Mouse (Mus musculus): ENCODE results near the gene Litaf. TPM values are rescaled to one million over a fixed set of nuclear protein-coding genes. Genes with fewer than 3 reads are reported as not detected.

Litaf gene
- polyA plus RNA-seq (2015; fragmentation: Nextera tagmentation; extraction: Ambion mirVana) = 137 and 145 TPM in 2 replicates

GRCm38 (mm10) chr16:11066029-11066832, at the start of gene Litaf:
TSS of gene Litaf (minus strand) at chr16:11066157.
- H3K9me3 ChIP-seq (replicated peaks; ENCODE audit: low read length) = no peaks in the 10 kb centered on the region
- peak within 1 kb of the TSS; percentile 92 for H3K4me2 ChIP-seq (ENCODE audit: low read length)
- TF ChIP-seq CTCF (IDR thresholded peaks at IDR 0.05; ENCODE audit: low read depth) = peak; percentile 53
- H3K9ac ChIP-seq (ENCODE audit: low read depth, low read length) = peak within 1 kb of the TSS; percentile 90
- H3K27ac ChIP-seq = peak within 1 kb of the TSS; percentile 94
- no peaks in the 10 kb centered on the region for H3K36me3 ChIP-seq (ENCODE audit: insufficient read depth, low read length)
- H3K4me1 ChIP-seq (replicated peaks; ENCODE audit: insufficient read depth, low read length) = peaks cover 27% of the 10 kb centered on the region
- under 1% methylated on average over 72 of the region's 78 CpGs for WGBS
- H3K27me3 ChIP-seq (ENCODE audit: insufficient read depth, low read length) = no peaks in the 10 kb centered on the region
- DNase-seq (ENCODE audit: low spot score) = peak; percentile 99
- H3K4me3 ChIP-seq (replicated peaks; ENCODE audit: low read depth, low read length) = peak within 1 kb of the TSS; percentile 73
- ATAC-seq (replicated peaks; ENCODE audit: low FRiP score, low read depth) = peak; percentile 97

GRCm38 (mm10) chr16:11109198-11109740, 43.3 kb upstream of the Litaf start:
- Histone ChIP-seq H3K9ac (ENCODE audit: low read depth, low read length) (no peak overlapping the region), H3K27me3 (ENCODE audit: insufficient read depth, low read length) (no peaks in the 10 kb centered on the region), H3K4me2 (ENCODE audit: low read length) (no peak overlapping the region), H3K36me3 (ENCODE audit: insufficient read depth, low read length) (no peaks in the 10 kb centered on the region), H3K27ac (no peak overlapping the region), H3K4me3 (replicated peaks; ENCODE audit: low read depth, low read length) (no peak overlapping the region), H3K4me1 (replicated peaks; ENCODE audit: insufficient read depth, low read length) (no peaks in the 10 kb centered on the region), H3K9me3 (replicated peaks; ENCODE audit: low read length) (no peaks in the 10 kb centered on the region)
- WGBS = 68% methylated on average over 4 of the region's 4 CpGs
- no peak for ATAC-seq (replicated peaks; ENCODE audit: low FRiP score, low read depth)
- TF ChIP-seq CTCF (IDR thresholded peaks at IDR 0.05; ENCODE audit: low read depth) = peak; percentile 79
- peak; percentile 70 for DNase-seq (ENCODE audit: low spot score)

- 76% methylated on average over 1 of the region's 1 CpGs for WGBS
- H3K4me3 ChIP-seq (replicated peaks; ENCODE audit: low read depth, low read length) = no peak overlapping the region
- H3K36me3 ChIP-seq (ENCODE audit: insufficient read depth, low read length) = no peaks in the 10 kb centered on the region
- ATAC-seq (replicated peaks; ENCODE audit: low FRiP score, low read depth) = no peak
- no peak for TF ChIP-seq CTCF (IDR thresholded peaks at IDR 0.05; ENCODE audit: low read depth)
- H3K4me1 ChIP-seq (replicated peaks; ENCODE audit: insufficient read depth, low read length) = no peaks in the 10 kb centered on the region
- H3K9me3 ChIP-seq (replicated peaks; ENCODE audit: low read length) = no peaks in the 10 kb centered on the region
- no peak overlapping the region for H3K4me2 ChIP-seq (ENCODE audit: low read length)
- H3K9ac ChIP-seq (ENCODE audit: low read depth, low read length) = no peak overlapping the region
- no peak overlapping the region for H3K27ac ChIP-seq
- H3K27me3 ChIP-seq (ENCODE audit: insufficient read depth, low read length) = no peaks in the 10 kb centered on the region
- no peak for DNase-seq (ENCODE audit: low spot score)
Measured at GRCm38 (mm10) chr16:11104905-11105304, 38.9 kb upstream of the Litaf start.

GRCm38 (mm10) chr16:11097301-11097700, 31.3 kb upstream of the Litaf start:
- ATAC-seq (replicated peaks; ENCODE audit: low FRiP score, low read depth) = no peak

GRCm38 (mm10) chr16:11093717-11094386, 27.9 kb upstream of the Litaf start:
- H3K36me3 ChIP-seq (ENCODE audit: insufficient read depth, low read length) = peaks cover 25% of the 10 kb centered on the region

More at GRCm38 (mm10) chr16:11097301-11097700, 31.3 kb upstream of the Litaf start:
- H3K4me1 ChIP-seq (replicated peaks; ENCODE audit: insufficient read depth, low read length) = no peaks in the 10 kb centered on the region
- DNase-seq (ENCODE audit: low spot score) = no peak
- no peak for TF ChIP-seq CTCF (IDR thresholded peaks at IDR 0.05; ENCODE audit: low read depth)
- H3K27me3 ChIP-seq (ENCODE audit: insufficient read depth, low read length) = no peaks in the 10 kb centered on the region
- no peak overlapping the region for H3K9ac ChIP-seq (ENCODE audit: low read depth, low read length)
- H3K4me3 ChIP-seq (replicated peaks; ENCODE audit: low read depth, low read length) = no peak overlapping the region
- no peak overlapping the region for H3K27ac ChIP-seq
- H3K36me3 ChIP-seq (ENCODE audit: insufficient read depth, low read length) = peaks cover 3% of the 10 kb centered on the region; the same call in 1 of the 2 replicates
- no peak overlapping the region for H3K4me2 ChIP-seq (ENCODE audit: low read length)
- H3K9me3 ChIP-seq (replicated peaks; ENCODE audit: low read length) = no peaks in the 10 kb centered on the region
- 92% methylated on average over 3 of the region's 3 CpGs for WGBS

GRCm38 (mm10) chr16:11092523-11092922, 26.6 kb upstream of the Litaf start:
- Histone ChIP-seq H3K4me1 (replicated peaks; ENCODE audit: insufficient read depth, low read length) (no peaks in the 10 kb centered on the region), H3K36me3 (ENCODE audit: insufficient read depth, low read length) (peaks cover 34% of the 10 kb centered on the region), H3K9ac (ENCODE audit: low read depth, low read length) (no peak overlapping the region), H3K27me3 (ENCODE audit: insufficient read depth, low read length) (no peaks in the 10 kb centered on the region), H3K9me3 (replicated peaks; ENCODE audit: low read length) (no peaks in the 10 kb centered on the region), H3K4me3 (replicated peaks; ENCODE audit: low read depth, low read length) (no peak overlapping the region), H3K27ac (no peak overlapping the region), H3K4me2 (ENCODE audit: low read length) (no peak overlapping the region)
- no peak for TF ChIP-seq CTCF (IDR thresholded peaks at IDR 0.05; ENCODE audit: low read depth)
- no peak for ATAC-seq (replicated peaks; ENCODE audit: low FRiP score, low read depth)
- 40% methylated on average over 3 of the region's 3 CpGs for WGBS
- DNase-seq (ENCODE audit: low spot score) = peak; percentile 9

More at GRCm38 (mm10) chr16:11093717-11094386, 27.9 kb upstream of the Litaf start:
- Histone ChIP-seq H3K4me2 (ENCODE audit: low read length) (no peak overlapping the region), H3K27me3 (ENCODE audit: insufficient read depth, low read length) (no peaks in the 10 kb centered on the region), H3K9me3 (replicated peaks; ENCODE audit: low read length) (no peaks in the 10 kb centered on the region), H3K4me1 (replicated peaks; ENCODE audit: insufficient read depth, low read length) (no peaks in the 10 kb centered on the region), H3K9ac (ENCODE audit: low read depth, low read length) (no peak overlapping the region), H3K27ac (no peak overlapping the region), H3K4me3 (replicated peaks; ENCODE audit: low read depth, low read length) (no peak overlapping the region)
- DNase-seq (ENCODE audit: low spot score) = no peak
- TF ChIP-seq CTCF (IDR thresholded peaks at IDR 0.05; ENCODE audit: low read depth) = no peak
- ATAC-seq (replicated peaks; ENCODE audit: low FRiP score, low read depth) = no peak
- 86% methylated on average over 13 of the region's 13 CpGs for WGBS
